Mouse (Mus musculus) thymus, adult 2 months (tissue): ENCODE results near the gene Prr15. TPM values are rescaled to one million over a fixed set of nuclear protein-coding genes. Genes with fewer than 3 reads are reported as not detected.

Experiments
- DNase-seq: peaks from one replicate; pipeline ENCODE4 v3.0.0; 2021
- H3K27ac ChIP-seq: fragments of 200-500 bp; 2 replicates; pipeline ENCODE4 v1.5.1; 2012; ENCODE audit warnings: low read length, control low read depth; ENCODE audit not compliant: control insufficient read depth, insufficient read depth
- H3K27me3 ChIP-seq: fragments of 200-500 bp; 2 replicates; pipeline ENCODE4 v1.6.1; 2012; ENCODE audit warnings: mild to moderate bottlenecking, low read length, moderate library complexity, mixed read lengths; ENCODE audit not compliant: control insufficient read depth, insufficient read depth
- H3K36me3 ChIP-seq: fragments of 200-500 bp; 2 replicates; pipeline ENCODE4 v1.6.1; 2012; ENCODE audit warnings: mild to moderate bottlenecking, low read length, moderate library complexity; ENCODE audit not compliant: control insufficient read depth, insufficient read depth
- H3K4me1 ChIP-seq: fragments of 200-500 bp; replicated peaks from 2 replicates; pipeline ENCODE4 v1.6.1; 2012; ENCODE audit warnings: low read length; ENCODE audit not compliant: control insufficient read depth, insufficient read depth
- H3K4me3 ChIP-seq: fragments of 200-500 bp; 2 replicates; pipeline ENCODE4 v1.5.1; 2012; ENCODE audit warnings: mild to moderate bottlenecking, low read length, control low read depth, moderate library complexity; ENCODE audit not compliant: control insufficient read depth, insufficient read depth
- CTCF ChIP-seq: fragments of 200-500 bp; IDR thresholded peaks from 2 replicates; pipeline ENCODE4 v1.5.1; 2012; ENCODE audit warnings: mild to moderate bottlenecking, control low read depth, low read length, moderate library complexity, borderline replicate concordance; ENCODE audit not compliant: control insufficient read depth, poor library complexity, insufficient read depth; ENCODE audit errors: extremely low read depth
- POLR2A ChIP-seq: fragments of 200-500 bp; IDR thresholded peaks from 2 replicates; pipeline ENCODE4 v1.6.1; 2012; ENCODE audit warnings: mild to moderate bottlenecking, low read length, control low read depth, moderate library complexity; ENCODE audit not compliant: control insufficient read depth, poor library complexity, insufficient read depth; ENCODE audit errors: extremely low read depth
- WGBS: fragments of 180-500 bp; shearing (Covaris S2); methylation state at CpG from one replicate; pipeline ENCODE4 v1.1.7; 2018; 5-methylcytosine and 5-hydroxymethylcytosine counted together
- polyA plus RNA-seq: library from polyadenylated mRNA; depleted of rRNA; stranded (reverse); fragments of >200 nt; gene quantifications from 2 replicates; pipeline ENCODE4 v1.2.3, GENCODE M21; 2012

The Prr15 gene
- polyA plus RNA-seq, 1 experiment, result 1.1 TPM

- Histone ChIP-seq H3K27me3 (no peaks in the 10 kb centered on the region), H3K4me3 (no peak overlapping the region), H3K4me1 (no peaks in the 10 kb centered on the region), H3K36me3 (no peaks in the 10 kb centered on the region), H3K27ac (no peak overlapping the region)
- TF ChIP-seq POLR2A (no peak), CTCF (no peak)
- no peak for DNase-seq
- WGBS, result 79% methylated on average over 1 of the region's 1 CpGs
These were observed 19.9 kb upstream of the Prr15 start for GRCm38 (mm10) chr6:54305777-54306176.

GRCm38 (mm10) chr6:54313071-54313470 is 12.6 kb upstream of the Prr15 start:
- Histone ChIP-seq H3K27ac (no peak overlapping the region), H3K27me3 (no peaks in the 10 kb centered on the region), H3K4me3 (no peak overlapping the region), H3K4me1 (no peaks in the 10 kb centered on the region), H3K36me3 (no peaks in the 10 kb centered on the region)
- DNase-seq, result no peak
- WGBS, result 84% methylated on average over 2 of the region's 2 CpGs
- TF ChIP-seq POLR2A, result no peak
- no peak for TF ChIP-seq CTCF

- Histone ChIP-seq H3K4me3 (no peak overlapping the region), H3K36me3 (no peaks in the 10 kb centered on the region), H3K27me3 (no peaks in the 10 kb centered on the region), H3K4me1 (no peaks in the 10 kb centered on the region), H3K27ac (no peak overlapping the region)
- DNase-seq, result no peak
- 95% methylated on average over 9 of the region's 9 CpGs for WGBS
- TF ChIP-seq CTCF (no peak), POLR2A (no peak)
These were observed 7.0 kb upstream of the Prr15 start for GRCm38 (mm10) chr6:54318618-54319017.

- no peak overlapping the region for H3K4me3 ChIP-seq
These were observed 6.4 kb upstream of the Prr15 start for GRCm38 (mm10) chr6:54319198-54319597.

GRCm38 (mm10) chr6:54320236-54320635 is 5.4 kb upstream of the Prr15 start:
- H3K36me3 ChIP-seq, result no peaks in the 10 kb centered on the region
- TF ChIP-seq POLR2A (no peak), CTCF (no peak)
- H3K27ac ChIP-seq, result no peak overlapping the region
- no peak overlapping the region for H3K4me3 ChIP-seq
- 86% methylated on average over 1 of the region's 1 CpGs for WGBS
- DNase-seq, result no peak
- no peaks in the 10 kb centered on the region; the same call in 1 of the 2 replicates for H3K27me3 ChIP-seq
- H3K4me1 ChIP-seq, result no peaks in the 10 kb centered on the region

More at GRCm38 (mm10) chr6:54319198-54319597, 6.4 kb upstream of the Prr15 start:
- no peaks in the 10 kb centered on the region for H3K36me3 ChIP-seq
- H3K27me3 ChIP-seq, result no peaks in the 10 kb centered on the region
- no peak for DNase-seq
- WGBS, result 81% methylated on average over 3 of the region's 3 CpGs
- no peaks in the 10 kb centered on the region for H3K4me1 ChIP-seq
- H3K27ac ChIP-seq, result no peak overlapping the region
- TF ChIP-seq POLR2A, result no peak
- TF ChIP-seq CTCF, result no peak

GRCm38 (mm10) chr6:54326671-54327625 is 1.3 kb downstream of the Prr15 start:
- no peaks in the 10 kb centered on the region; the same call in 1 of the 2 replicates for H3K4me1 ChIP-seq
- peak overlapping the region; percentile 23 for H3K4me3 ChIP-seq
- WGBS, result 3% methylated on average over 53 of the region's 53 CpGs
- no peak overlapping the region for H3K27ac ChIP-seq
- DNase-seq, result no peak
- TF ChIP-seq CTCF, result no peak
- TF ChIP-seq POLR2A, result no peak
- no peaks in the 10 kb centered on the region for H3K36me3 ChIP-seq
- H3K27me3 ChIP-seq, result peaks cover 5% of the 10 kb centered on the region; the same call in 1 of the 2 replicates
